ENCODE assay signal across 8 mouse cellular contexts in the genomic region with DNA sequence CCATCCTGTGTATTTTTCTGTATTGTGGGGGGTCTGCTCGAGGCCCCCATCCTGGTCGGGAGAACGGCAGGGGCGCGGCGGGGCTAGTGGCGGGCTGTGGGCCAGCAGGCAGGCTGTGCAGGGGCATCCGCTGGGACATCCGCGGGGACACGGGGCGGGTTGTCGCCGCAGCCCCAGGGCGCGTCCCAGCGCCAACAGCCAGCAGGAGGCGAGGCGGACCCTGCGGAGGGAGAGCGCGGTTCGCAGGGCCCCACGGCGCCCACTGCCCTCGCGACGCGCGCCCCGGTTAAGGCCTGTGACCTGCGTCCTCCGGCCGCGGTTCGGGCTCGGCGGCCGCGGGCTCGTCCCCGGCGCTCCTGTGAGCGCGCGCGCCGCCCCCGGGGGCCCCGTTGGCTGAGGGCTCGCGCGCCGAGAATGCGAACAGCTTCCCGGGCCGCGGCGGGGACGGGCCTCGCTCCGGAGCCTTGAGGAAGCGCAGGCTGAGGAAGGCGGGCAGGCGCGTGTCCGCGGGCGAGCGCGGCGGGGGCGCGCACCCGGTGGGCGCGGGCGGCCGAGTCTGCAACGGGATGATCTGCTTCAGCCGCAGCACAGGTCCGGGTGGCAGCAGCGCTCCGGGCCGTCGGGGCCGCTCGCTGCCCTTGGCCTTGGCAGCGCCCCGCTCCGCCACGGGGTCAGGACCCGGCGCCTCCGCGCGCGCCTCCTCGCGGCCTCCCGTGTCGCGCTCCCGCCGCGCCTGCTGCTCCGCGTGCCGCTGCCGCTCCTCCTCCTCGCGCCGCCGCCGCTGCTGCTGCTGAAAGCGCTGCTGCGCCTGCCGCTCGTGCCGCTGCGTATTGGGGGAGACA. TPM values are rescaled to one million over a fixed set of nuclear protein-coding genes. Genes with fewer than 3 reads are reported as not detected.
DNase-seq lines count a peak whose midpoint lies in the region; ATAC-seq and TF ChIP-seq lines count a peak whose summit lies in the region.

No protein-coding gene starts in this region.

- peak overlapping the region; percentile 51 for H3K4me3 ChIP-seq in hindbrain, postnatal 0 days (ENCODE audit: low read length)
- peak overlapping the region; percentile 94 for H3K4me3 ChIP-seq in megakaryocyte, embryonic 14.5 days (replicated peaks)

- H3K9me3 ChIP-seq in hindbrain, postnatal 0 days (ENCODE audit: low read length): no peaks in the 10 kb centered on the region
- H3K9me3 ChIP-seq in megakaryocyte, embryonic 14.5 days: no peaks in the 10 kb centered on the region

- H3K36me3 ChIP-seq in hindbrain, postnatal 0 days (ENCODE audit: insufficient read depth, low read length): peaks cover 50% of the 10 kb centered on the region
- peaks cover 45% of the 10 kb centered on the region for H3K36me3 ChIP-seq in megakaryocyte, embryonic 14.5 days (replicated peaks; ENCODE audit: low read length)

- ATAC-seq in activated CD4-positive, CD25-positive, alpha-beta regulatory T cell, adult 4 months: peak; percentile 66
- ATAC-seq in common myeloid progenitor, adult 5-6 weeks (replicated peaks; ENCODE audit: low read depth, poor library complexity, severe bottlenecking): peak; percentile 48
- ATAC-seq in hindbrain, postnatal 0 days: peak; percentile 76

- DNase-seq in gastrocnemius, postnatal 10 days: peak; percentile 86
- DNase-seq in hindbrain, postnatal 0 days (ENCODE audit: low spot score): peak; percentile 92
- peak; percentile 62 to 92 for DNase-seq in left cerebral cortex, postnatal 10 days (ENCODE audit: extremely low spot score in 1 of 2, low spot score in 2 of 2)
- peak; percentile 85 for DNase-seq in right cerebral cortex, postnatal 14 days
- DNase-seq in urinary bladder, postnatal 4 days (ENCODE audit: low spot score in 2 of 2): peak; percentile 77 to 81

- TF ChIP-seq CTCF in hindbrain, postnatal 0 days (IDR thresholded peaks at IDR 0.05; ENCODE audit: low read depth): no peak

- H3K9ac ChIP-seq in hindbrain, postnatal 0 days (replicated peaks; ENCODE audit: low read length): peak overlapping the region; percentile 70

- WGBS in hindbrain, postnatal 0 days: under 1% methylated on average over 90 of the region's 121 CpGs

- intact Hi-C loops in left cerebral cortex, postnatal 10 days (cut with DNase I): no loop called here

- H3K4me2 ChIP-seq in hindbrain, postnatal 0 days (ENCODE audit: low read depth, low read length): peak overlapping the region; percentile 71

- no peaks in the 10 kb centered on the region for H3K4me1 ChIP-seq in hindbrain, postnatal 0 days (ENCODE audit: insufficient read depth, low read length)
- H3K4me1 ChIP-seq in megakaryocyte, embryonic 14.5 days: peaks cover 37% of the 10 kb centered on the region

- no peaks in the 10 kb centered on the region for H3K27me3 ChIP-seq in hindbrain, postnatal 0 days (ENCODE audit: insufficient read depth, low read length)
- H3K27me3 ChIP-seq in megakaryocyte, embryonic 14.5 days (replicated peaks): peaks cover 5% of the 10 kb centered on the region

- peak overlapping the region; percentile 90 for H3K27ac ChIP-seq in hindbrain, postnatal 0 days

RNA-seq across cellular contexts. Expression of a gene that starts 7.3 kb away (rescaled TPM):
- 10 to 100 TPM; 26.8 to 30.6 TPM for polyA plus RNA-seq in activated CD4-positive, CD25-positive, alpha-beta regulatory T cell, adult 4 months (2017; shearing (Covaris generic))
- 9.6 and 17.6 TPM in 2 replicates for total RNA-seq in common myeloid progenitor, adult 5-6 weeks (2017)
- total RNA-seq in gastrocnemius, postnatal 10 days (2021): 10 to 100 TPM; 34.8 to 35.8 TPM
- 191 and 195 TPM in 2 replicates for total RNA-seq in hindbrain, postnatal 0 days (2014; rRNA removed)
- 241 and 246 TPM in 2 replicates for polyA plus RNA-seq in hindbrain, postnatal 0 days (2015; fragmentation: Nextera tagmentation; extraction: Ambion mirVana)
- 100 to 1,000 TPM; 120 to 127 TPM for total RNA-seq in left cerebral cortex, postnatal 10 days (2021)
- polyA plus RNA-seq in megakaryocyte, embryonic 14.5 days (2012; ENCODE audit: insufficient read depth, low replicate concordance): 346 and 1,390 TPM in 2 replicates

RNA-seq across cellular contexts. Expression of a gene that starts 9.4 kb away (rescaled TPM):
- polyA plus RNA-seq in activated CD4-positive, CD25-positive, alpha-beta regulatory T cell, adult 4 months (2017; shearing (Covaris generic)): under 1 TPM in 1 of 2 experiments, not detected in 1; 0.24 TPM
- total RNA-seq in common myeloid progenitor, adult 5-6 weeks (2017): 5.4 and 6.6 TPM in 2 replicates
- total RNA-seq in gastrocnemius, postnatal 10 days (2021): 10 to 100 TPM; 16.6 to 20.1 TPM
- total RNA-seq in hindbrain, postnatal 0 days (2014; rRNA removed): 78.6 and 80.5 TPM in 2 replicates
- polyA plus RNA-seq in hindbrain, postnatal 0 days (2015; fragmentation: Nextera tagmentation; extraction: Ambion mirVana): 4.7 and 5.3 TPM in 2 replicates
- 10 to 100 TPM; 67.7 to 71.5 TPM for total RNA-seq in left cerebral cortex, postnatal 10 days (2021)
- polyA plus RNA-seq in megakaryocyte, embryonic 14.5 days (2012; ENCODE audit: insufficient read depth, low replicate concordance): 3.3 and 3.4 TPM in 2 replicates

RNA-seq across cellular contexts. Expression of a gene that starts 11.6 kb away (rescaled TPM):
- 100 to 1,000 TPM in 1 of 2 experiments, 10 to 100 TPM in 1; 70.3 to 101 TPM for polyA plus RNA-seq in activated CD4-positive, CD25-positive, alpha-beta regulatory T cell, adult 4 months (2017; shearing (Covaris generic))
- total RNA-seq in common myeloid progenitor, adult 5-6 weeks (2017): 79.0 and 80.0 TPM in 2 replicates
- total RNA-seq in gastrocnemius, postnatal 10 days (2021): 10 to 100 TPM; 34.7 to 39.7 TPM
- 77.9 and 127 TPM in 2 replicates for total RNA-seq in hindbrain, postnatal 0 days (2014; rRNA removed)
- polyA plus RNA-seq in hindbrain, postnatal 0 days (2015; fragmentation: Nextera tagmentation; extraction: Ambion mirVana): 155 and 164 TPM in 2 replicates
- total RNA-seq in left cerebral cortex, postnatal 10 days (2021): 10 to 100 TPM; 67.1 to 72.5 TPM
- polyA plus RNA-seq in megakaryocyte, embryonic 14.5 days (2012; ENCODE audit: insufficient read depth, low replicate concordance): 206 and 242 TPM in 2 replicates

RNA-seq across cellular contexts. Expression of a gene that starts 11.6 kb away (rescaled TPM):
- polyA plus RNA-seq in activated CD4-positive, CD25-positive, alpha-beta regulatory T cell, adult 4 months (2017; shearing (Covaris generic)): 1 to 10 TPM; 3.9 to 5.1 TPM
- total RNA-seq in common myeloid progenitor, adult 5-6 weeks (2017): 22.6 and 22.7 TPM in 2 replicates
- total RNA-seq in gastrocnemius, postnatal 10 days (2021): 10 to 100 TPM in 1 of 2 experiments, 1 to 10 TPM in 1; 8.8 to 12.4 TPM
- 36.1 and 58.5 TPM in 2 replicates for total RNA-seq in hindbrain, postnatal 0 days (2014; rRNA removed)
- 12.1 and 15.5 TPM in 2 replicates for polyA plus RNA-seq in hindbrain, postnatal 0 days (2015; fragmentation: Nextera tagmentation; extraction: Ambion mirVana)
- total RNA-seq in left cerebral cortex, postnatal 10 days (2021): 10 to 100 TPM; 29.0 to 29.2 TPM
- polyA plus RNA-seq in megakaryocyte, embryonic 14.5 days (2012; ENCODE audit: insufficient read depth, low replicate concordance): 17.4 and 21.7 TPM in 2 replicates

RNA-seq across cellular contexts. Expression of a gene that starts 12.9 kb away (rescaled TPM):
- 10 to 100 TPM; 24.7 to 29.0 TPM for polyA plus RNA-seq in activated CD4-positive, CD25-positive, alpha-beta regulatory T cell, adult 4 months (2017; shearing (Covaris generic))
- total RNA-seq in common myeloid progenitor, adult 5-6 weeks (2017): 6.5 and 13.3 TPM in 2 replicates
- 10 to 100 TPM; 36.1 to 38.9 TPM for total RNA-seq in gastrocnemius, postnatal 10 days (2021)
- 325 and 330 TPM in 2 replicates for total RNA-seq in hindbrain, postnatal 0 days (2014; rRNA removed)
- polyA plus RNA-seq in hindbrain, postnatal 0 days (2015; fragmentation: Nextera tagmentation; extraction: Ambion mirVana): 190 and 195 TPM in 2 replicates
- total RNA-seq in left cerebral cortex, postnatal 10 days (2021): 100 to 1,000 TPM; 171 to 183 TPM
- polyA plus RNA-seq in megakaryocyte, embryonic 14.5 days (2012; ENCODE audit: insufficient read depth, low replicate concordance): 8.9 and 22.6 TPM in 2 replicates

Comparison
In these comparisons a context has a peak if more than half of its experiments do, and no peak if none do; other contexts are left out.
1. Peak in every context shown above with its lines: DNase-seq, ATAC-seq, H3K4me3 ChIP-seq and H3K27ac ChIP-seq.